Mouse (Mus musculus): ENCODE results near the gene Pam16.

GRCm38 (mm10) chr16:4627105-4627504 is 2.3 kb upstream of the Pam16 start:
- TF ChIP-seq CTCF (IDR thresholded peaks at IDR 0.05; ENCODE audit: insufficient read depth, low read depth, low read length) (no peak), POLR2A (IDR thresholded peaks at IDR 0.05; ENCODE audit: insufficient read depth, low read depth, low read length) (no peak)
